Mouse (Mus musculus): Measurements from ENCODE around the gene Trabd2b.

DNA sequence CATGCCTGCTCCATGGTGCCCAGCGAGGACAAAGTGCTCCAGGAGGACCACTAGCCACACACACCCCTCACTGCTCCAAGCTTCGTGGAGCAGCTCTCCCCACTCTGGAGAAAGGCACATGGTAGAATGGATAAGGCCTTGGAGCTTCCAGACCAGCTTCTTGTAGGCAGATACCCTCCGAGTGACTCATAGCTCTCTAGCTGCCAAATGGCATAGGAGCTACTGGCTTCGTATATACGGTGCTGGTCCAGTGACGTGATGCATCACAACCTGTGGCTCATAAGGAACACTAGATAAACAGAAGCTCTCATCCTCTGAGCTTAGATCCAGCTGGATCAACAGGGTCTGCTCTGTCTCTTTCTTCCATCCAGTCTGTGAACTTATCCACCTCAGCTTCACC, 244.0 kb downstream of the Trabd2b start:
- TF ChIP-seq CTCF (IDR thresholded peaks at IDR 0.05) (no peak), POLR2A (IDR thresholded peaks at IDR 0.05; ENCODE audit: insufficient read depth, low read depth, low read length) (no peak)

All from heart, adult 2 months (tissue).